ENCODE assay signal across 22 mouse cellular contexts in genomic region chr15:93650981-93651757, GRCm38 (mm10). TPM values are rescaled to one million over a fixed set of nuclear protein-coding genes. Genes with fewer than 3 reads are reported as not detected.
A peak's percentile ranks its signal among the peaks of the same experiment; 100 is the strongest.
DNase-seq lines count a peak whose midpoint lies in the region; ATAC-seq and TF ChIP-seq lines count a peak whose summit lies in the region.
"Had no signal": no experiment of that assay in that cellular context is flagged by ENCODE, and none has a peak within 500 bp of the region (broad histone marks: within the 10 kb centered on the region; RNA-seq: fewer than 3 reads in every experiment).

No protein-coding gene starts in this region.

- no peaks in the 10 kb centered on the region for H3K9me3 ChIP-seq in heart, embryonic 15.5 days (replicated peaks)
- H3K9me3 ChIP-seq: embryonic facial prominence, embryonic 12.5 days; hindbrain, embryonic 13.5 days; limb, embryonic 10.5 days had no signal

- no peaks in the 10 kb centered on the region for H3K27me3 ChIP-seq in heart, embryonic 15.5 days
- H3K27me3 ChIP-seq in myocyte (ENCODE audit: control insufficient read depth, insufficient read depth, insufficient read length) = no peaks in the 10 kb centered on the region
- H3K27me3 ChIP-seq: CH12.LX; embryonic facial prominence, embryonic 12.5 days; hindbrain, embryonic 13.5 days had no signal

- TF ChIP-seq POLR2A in myocyte (IDR thresholded peaks at IDR 0.05; ENCODE audit: insufficient read length, low read depth) = no peak

- no peak overlapping the region for H3K4me3 ChIP-seq in heart, embryonic 15.5 days
- no peak overlapping the region for H3K4me3 ChIP-seq in myocyte
- H3K4me3 ChIP-seq: embryonic facial prominence, embryonic 12.5 days; gastrocnemius, adult 2 months; hindbrain, embryonic 13.5 days; limb, embryonic 10.5 days had no signal

- H3K79me2 ChIP-seq in myocyte (ENCODE audit: control insufficient read depth, insufficient read depth) = no peaks in the 10 kb centered on the region

- H3K27ac ChIP-seq in heart, embryonic 15.5 days = peak overlapping the region; percentile 45; the same call in 1 of the 2 replicates
- H3K27ac ChIP-seq: embryonic facial prominence, embryonic 12.5 days; gastrocnemius, adult 2 months; hindbrain, embryonic 13.5 days; limb, embryonic 10.5 days had no signal

- H3K36me3 ChIP-seq in heart, embryonic 15.5 days = no peaks in the 10 kb centered on the region
- no peaks in the 10 kb centered on the region for H3K36me3 ChIP-seq in myocyte (ENCODE audit: control insufficient read depth, insufficient read depth)
- H3K36me3 ChIP-seq: embryonic facial prominence, embryonic 12.5 days; hindbrain, embryonic 13.5 days; limb, embryonic 10.5 days had no signal

- no peak overlapping the region for H3ac ChIP-seq in myocyte (ENCODE audit: control insufficient read depth, insufficient read length)

- no peak overlapping the region for H3K4me2 ChIP-seq in heart, embryonic 15.5 days
- no peak overlapping the region for H3K4me2 ChIP-seq in myocyte (ENCODE audit: low read depth)
- H3K4me2 ChIP-seq: embryonic facial prominence, embryonic 12.5 days; hindbrain, embryonic 13.5 days had no signal

- H3K4me1 ChIP-seq in heart, embryonic 15.5 days (replicated peaks) = peaks cover 30% of the 10 kb centered on the region
- H3K4me1 ChIP-seq: hindbrain, embryonic 13.5 days had no signal

- 45% methylated on average over 14 of the region's 14 CpGs for WGBS in heart, embryonic 15.5 days

- intact Hi-C loops in heart, postnatal 10 days (cut with DNase I) = no loop called here

- no peak for DNase-seq in frontal cortex, postnatal 36 days (ENCODE audit: low spot score in 2 of 2)
- no peak for DNase-seq in heart, postnatal 10 days
- peak; percentile 23 for DNase-seq in lung, postnatal 25 days (ENCODE audit: low spot score)
- no peak for DNase-seq in lung, postnatal 10 days
- DNase-seq: adrenal gland, adult 2 months; cerebellum, adult 8-10 months; forebrain, postnatal 0 days; gastrocnemius, adult 2 months; kidney, adult 8-10 months; kidney, postnatal 36 days; liver, postnatal 0 days; right cerebral cortex, postnatal 4 days; thymus, adult 2 months had no signal

- H3K9ac ChIP-seq in heart, embryonic 15.5 days = no peak overlapping the region
- H3K9ac ChIP-seq: embryonic facial prominence, embryonic 12.5 days; forebrain, postnatal 0 days; hindbrain, embryonic 13.5 days; liver, postnatal 0 days had no signal

- 0 out of 2 replicates have a peak, but pooled peaks have one; percentile 14 for ATAC-seq in frontal cortex, adult (ENCODE audit: low TSS enrichment)
- no peak for ATAC-seq in heart, embryonic 15.5 days (replicated peaks; ENCODE audit: insufficient number of reproducible peaks, insufficient read depth, low FRiP score, low read depth)
- ATAC-seq: forebrain, postnatal 0 days; inflammation-experienced regulatory T-cells, adult 6 months; liver, postnatal 0 days had no signal

TF ChIP-seq in myocyte, 11 proteins besides CTCF, POLR2A, EP300 and RAD21:
- peak; percentile 12; the same call in 1 of the 2 replicates for TF ChIP-seq CEBPB (IDR thresholded peaks at IDR 0.05; ENCODE audit: insufficient read depth, poor library complexity, severe bottlenecking)
- TF ChIP-seq TCF12 (IDR thresholded peaks at IDR 0.05; ENCODE audit: insufficient read depth, poor library complexity, severe bottlenecking) = no peak
- no peak for TF ChIP-seq TCF3 (IDR thresholded peaks at IDR 0.05; ENCODE audit: insufficient read length, low read depth)
- TF ChIP-seq MYOD1 (IDR thresholded peaks at IDR 0.05; ENCODE audit: control insufficient read depth in 1 of 3, insufficient read length in 2 of 3, low read depth in 2 of 3) = peak in 1 of 3 experiments; percentile 18
- no peak for TF ChIP-seq USF1 (IDR thresholded peaks at IDR 0.05; ENCODE audit: low read depth)
- no peak for TF ChIP-seq SRF (IDR thresholded peaks at IDR 0.05; ENCODE audit: control insufficient read depth, insufficient read length, low read depth)
- no peak for TF ChIP-seq POLR2AphosphoS2 (IDR thresholded peaks at IDR 0.05; ENCODE audit: insufficient read length, low read depth)
- no peak for TF ChIP-seq E2F4 (IDR thresholded peaks at IDR 0.05; ENCODE audit: insufficient read depth)
- peak in 2 of 3 experiments; percentile 12 to 68 for TF ChIP-seq MYOG (IDR thresholded peaks at IDR 0.05; ENCODE audit: control insufficient read depth in 1 of 3, insufficient read depth in 1 of 3, insufficient read length in 2 of 3, low read depth in 2 of 3)
- no peak for TF ChIP-seq REST (IDR thresholded peaks at IDR 0.05; ENCODE audit: insufficient read depth, insufficient read length)
- TF ChIP-seq MAX (IDR thresholded peaks at IDR 0.05; ENCODE audit: low read depth) = no peak

RNA-seq across cellular contexts. Expression of gene Prickle1, which starts 55.5 kb away (rescaled TPM):
- polyA plus RNA-seq in heart, embryonic 15.5 days (2015; fragmentation: Nextera tagmentation; extraction: Ambion mirVana) = 28.2 and 31.0 TPM in 2 replicates
- total RNA-seq in heart, postnatal 10 days (2021) = 10 to 100 TPM; 24.1 to 36.4 TPM
- 8.0 TPM for polyA plus RNA-seq in myocyte (2012; fragmentation: generic; extraction: Trizol)
- total RNA-seq: MEL had no signal
